Mouse (Mus musculus): ENCODE data around the gene Gm49392. TPM values are rescaled to one million over a fixed set of nuclear protein-coding genes. Genes with fewer than 3 reads are reported as not detected.
"Not testable (repeated sequence)": the region's sequence is repeated elsewhere in the genome, so short reads cannot be mapped to it uniquely, and the experiment has no call there.

The Gm49392 gene
- polyA plus RNA-seq (2015; fragmentation: Nextera tagmentation; extraction: Ambion mirVana) = not detected in 2 replicates

GRCm38 (mm10) chr13:60896794-60897193, at the start of gene Gm49392:
Gm49392 (minus strand) TSS chr13:60896894.
- H3K36me3 ChIP-seq (ENCODE audit: control insufficient read depth, insufficient read depth) = not testable (repeated sequence)

DNA sequence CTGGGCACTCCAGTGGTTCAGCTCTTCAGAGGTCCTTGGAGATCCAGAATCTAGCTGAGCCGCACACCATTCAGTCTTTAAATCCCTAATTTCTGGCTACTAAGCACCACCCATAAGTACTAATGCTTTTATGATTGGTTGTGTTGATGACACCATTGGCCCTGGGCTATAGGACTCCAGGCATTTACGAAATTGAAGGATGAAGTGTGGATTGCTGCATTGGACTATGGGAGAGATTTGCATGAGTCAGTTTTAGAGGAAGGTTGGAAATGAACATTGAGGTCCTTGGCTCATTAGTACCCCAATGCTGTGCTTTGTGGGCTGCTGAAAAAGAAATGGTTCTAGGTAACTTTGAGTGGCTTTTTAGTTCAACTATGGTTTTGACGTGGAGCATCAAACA, 45.2 kb upstream of the Gm49392 start, which contains the start of gene Tpbpa:
Gene Tpbpa (minus strand): TSS at position 101 of the 400 bp plus-strand sequence.
- not testable (repeated sequence) for H3K4me2 ChIP-seq (ENCODE audit: low read length); H3K4me1 ChIP-seq (replicated peaks; ENCODE audit: control insufficient read depth, insufficient read depth, low read length); ATAC-seq; H3K9ac ChIP-seq (replicated peaks; ENCODE audit: low read depth, low read length); H3K27me3 ChIP-seq (replicated peaks; ENCODE audit: control insufficient read depth, insufficient read depth, low read length); H3K4me3 ChIP-seq (replicated peaks; ENCODE audit: low read length); H3K27ac ChIP-seq (ENCODE audit: low read length); H3K9me3 ChIP-seq (ENCODE audit: control insufficient read depth, low read length); H3K36me3 ChIP-seq (ENCODE audit: control insufficient read depth, insufficient read depth)
- WGBS = 75% methylated on average over 3 of the region's 3 CpGs

More at GRCm38 (mm10) chr13:60896794-60897193, at the start of gene Gm49392:
- not testable (repeated sequence) for H3K27ac ChIP-seq (ENCODE audit: low read length); H3K4me1 ChIP-seq (replicated peaks; ENCODE audit: control insufficient read depth, insufficient read depth, low read length); H3K4me3 ChIP-seq (replicated peaks; ENCODE audit: low read length); H3K27me3 ChIP-seq (replicated peaks; ENCODE audit: control insufficient read depth, insufficient read depth, low read length); H3K9ac ChIP-seq (replicated peaks; ENCODE audit: low read depth, low read length); H3K4me2 ChIP-seq (ENCODE audit: low read length); H3K9me3 ChIP-seq (ENCODE audit: control insufficient read depth, low read length); ATAC-seq
- 100% methylated on average over 7 of the region's 8 CpGs for WGBS

DNA sequence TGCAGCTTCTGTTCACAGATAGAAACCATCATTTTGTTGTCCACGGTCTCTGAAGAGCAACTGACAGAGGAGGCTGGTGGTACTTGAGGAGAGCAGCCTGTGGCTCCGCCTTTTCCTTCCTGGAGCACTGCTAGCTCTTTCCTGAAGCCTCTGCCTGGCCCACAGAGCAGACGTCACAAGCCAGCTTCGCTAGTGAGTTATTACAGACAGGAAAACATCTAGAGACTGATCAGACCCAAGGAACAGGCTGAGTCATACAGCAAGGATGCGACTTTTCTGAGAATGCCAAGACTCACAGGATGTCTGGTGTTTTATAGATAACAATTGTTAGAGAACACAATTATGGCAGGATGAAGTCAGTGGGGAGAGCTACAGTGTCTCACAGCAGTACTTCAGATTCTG, 39.8 kb upstream of the Gm49392 start, which contains the start of the genes Gm49391 and Ctla2a:
Gene Gm49391 (minus strand): TSS at position 72 of the 402 bp plus-strand sequence.
Gene Ctla2a (minus strand): TSS at position 126 of the 402 bp plus-strand sequence.
- Histone ChIP-seq H3K36me3 (ENCODE audit: control insufficient read depth, insufficient read depth) (no peaks in the 10 kb centered on the region), H3K4me2 (ENCODE audit: low read length) (no peak within 1 kb of the TSS), H3K4me3 (replicated peaks; ENCODE audit: low read length) (no peak within 1 kb of the TSS), H3K9me3 (ENCODE audit: control insufficient read depth, low read length) (0 out of 2 replicates have a peak, but pooled peaks cover 6% of the 10 kb centered on the region), H3K4me1 (replicated peaks; ENCODE audit: control insufficient read depth, insufficient read depth, low read length) (no peaks in the 10 kb centered on the region), H3K27me3 (replicated peaks; ENCODE audit: control insufficient read depth, insufficient read depth, low read length) (no peaks in the 10 kb centered on the region), H3K9ac (replicated peaks; ENCODE audit: low read depth, low read length) (no peak within 1 kb of the TSS), H3K27ac (ENCODE audit: low read length) (no peak within 1 kb of the TSS)
- WGBS = 79% methylated on average over 5 of the region's 5 CpGs
- ATAC-seq = no peak

- H3K9me3 ChIP-seq (ENCODE audit: control insufficient read depth, low read length) = not testable (repeated sequence)
Observed at GRCm38 (mm10) chr13:60935490-60935889, 38.8 kb upstream of the Gm49392 start, which contains the start of gene Gm49393. Gm49393 (minus strand) TSS chr13:60935590.

DNA sequence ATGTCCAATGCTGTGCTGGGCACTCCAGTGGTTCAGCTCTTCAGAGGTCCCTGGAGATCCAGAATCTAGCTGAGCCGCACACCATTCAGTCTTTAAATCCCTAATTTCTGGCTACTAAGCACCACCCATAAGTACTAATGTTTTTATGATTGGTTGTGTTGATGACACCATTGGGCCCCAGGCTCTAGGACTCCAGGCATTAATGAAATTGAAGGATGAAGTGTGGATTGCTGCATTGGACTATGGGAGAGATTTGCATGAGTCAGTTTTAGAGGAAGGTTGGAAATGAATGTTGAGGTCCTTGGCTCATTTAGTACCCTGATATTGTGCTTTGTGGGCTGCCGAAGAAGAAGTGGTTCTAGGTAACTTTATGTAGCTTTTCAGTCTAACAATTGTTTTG, 8.1 kb upstream of the Gm49392 start, which contains the start of gene Tpbpb:
Gene Tpbpb (minus strand): TSS at position 101 of the 400 bp plus-strand sequence.
- ATAC-seq; H3K27ac ChIP-seq (ENCODE audit: low read length): not testable (repeated sequence)

More at GRCm38 (mm10) chr13:60935490-60935889, 38.8 kb upstream of the Gm49392 start, which contains the start of gene Gm49393:
- not testable (repeated sequence) for H3K36me3 ChIP-seq (ENCODE audit: control insufficient read depth, insufficient read depth); ATAC-seq; H3K4me1 ChIP-seq (replicated peaks; ENCODE audit: control insufficient read depth, insufficient read depth, low read length); H3K27me3 ChIP-seq (replicated peaks; ENCODE audit: control insufficient read depth, insufficient read depth, low read length); H3K4me3 ChIP-seq (replicated peaks; ENCODE audit: low read length); H3K4me2 ChIP-seq (ENCODE audit: low read length); H3K27ac ChIP-seq (ENCODE audit: low read length); H3K9ac ChIP-seq (replicated peaks; ENCODE audit: low read depth, low read length)
- 63% methylated on average over 2 of the region's 2 CpGs for WGBS

GRCm38 (mm10) chr13:60897328-60897727, 634 bp upstream of the Gm49392 start, which contains the start of gene Ctla2b:
Ctla2b (minus strand) TSS chr13:60897447.
- Histone ChIP-seq H3K27ac (ENCODE audit: low read length) (no peak within 1 kb of the TSS), H3K36me3 (ENCODE audit: control insufficient read depth, insufficient read depth) (no peaks in the 10 kb centered on the region), H3K27me3 (replicated peaks; ENCODE audit: control insufficient read depth, insufficient read depth, low read length) (no peaks in the 10 kb centered on the region), H3K9me3 (ENCODE audit: control insufficient read depth, low read length) (0 out of 2 replicates have a peak, but pooled peaks cover 2% of the 10 kb centered on the region), H3K4me2 (ENCODE audit: low read length) (no peak within 1 kb of the TSS), H3K4me3 (replicated peaks; ENCODE audit: low read length) (no peak within 1 kb of the TSS), H3K9ac (replicated peaks; ENCODE audit: low read depth, low read length) (no peak within 1 kb of the TSS), H3K4me1 (replicated peaks; ENCODE audit: control insufficient read depth, insufficient read depth, low read length) (no peaks in the 10 kb centered on the region)
- 89% methylated on average over 3 of the region's 3 CpGs for WGBS
- ATAC-seq = no peak

More for the DNA sequence above, 8.1 kb upstream of the Gm49392 start, which contains the start of gene Tpbpb:
- H3K27me3 ChIP-seq (replicated peaks; ENCODE audit: control insufficient read depth, insufficient read depth, low read length); H3K4me1 ChIP-seq (replicated peaks; ENCODE audit: control insufficient read depth, insufficient read depth, low read length); H3K36me3 ChIP-seq (ENCODE audit: control insufficient read depth, insufficient read depth); H3K4me3 ChIP-seq (replicated peaks; ENCODE audit: low read length); H3K4me2 ChIP-seq (ENCODE audit: low read length); H3K9me3 ChIP-seq (ENCODE audit: control insufficient read depth, low read length); H3K9ac ChIP-seq (replicated peaks; ENCODE audit: low read depth, low read length): not testable (repeated sequence)
- 84% methylated on average over 2 of the region's 2 CpGs for WGBS

DNA sequence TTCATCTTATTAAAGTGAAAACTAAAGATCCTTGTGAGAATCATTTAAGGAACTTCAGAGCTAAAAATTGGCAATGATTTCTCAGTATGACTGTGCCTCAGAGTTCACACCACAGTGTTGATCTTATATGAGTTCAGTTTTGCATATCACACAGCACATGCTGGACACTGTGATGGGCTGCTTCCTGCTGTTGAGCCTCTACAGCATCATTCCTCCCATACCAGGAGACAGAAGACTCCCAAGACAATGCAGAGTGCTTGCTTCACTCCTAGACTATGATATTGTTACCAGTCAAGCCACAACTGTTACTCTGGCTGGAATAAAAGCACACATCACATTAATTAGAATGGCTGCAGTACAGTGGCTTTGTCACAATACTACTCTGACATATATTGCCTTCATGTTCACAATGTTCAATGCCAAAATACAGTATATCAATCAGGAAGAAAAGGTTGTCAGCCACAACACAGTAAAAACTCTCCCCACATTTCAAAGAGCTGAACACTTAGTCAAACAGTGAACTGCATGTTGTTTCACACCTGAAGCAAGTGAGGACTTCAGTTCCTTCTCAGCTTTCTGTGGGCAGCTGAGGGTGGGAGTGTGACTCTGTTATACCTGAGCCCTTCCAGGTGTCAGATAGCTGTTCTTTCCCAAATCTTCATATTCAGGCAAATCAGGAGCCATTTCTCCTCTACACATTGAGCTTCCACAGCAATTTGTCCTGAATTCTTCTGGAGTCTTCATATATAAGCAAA, 1.1 kb downstream of the Gm49392 start:
- no peak overlapping the region for H3K4me2 ChIP-seq (ENCODE audit: low read length)
- no peaks in the 10 kb centered on the region for H3K27me3 ChIP-seq (replicated peaks; ENCODE audit: control insufficient read depth, insufficient read depth, low read length)
- H3K4me3 ChIP-seq (replicated peaks; ENCODE audit: low read length) = no peak overlapping the region
- H3K36me3 ChIP-seq (ENCODE audit: control insufficient read depth, insufficient read depth) = no peaks in the 10 kb centered on the region
- ATAC-seq = no peak
- H3K9ac ChIP-seq (replicated peaks; ENCODE audit: low read depth, low read length) = no peak overlapping the region
- no peak overlapping the region for H3K27ac ChIP-seq (ENCODE audit: low read length)
- H3K4me1 ChIP-seq (replicated peaks; ENCODE audit: control insufficient read depth, insufficient read depth, low read length) = no peaks in the 10 kb centered on the region
- H3K9me3 ChIP-seq (ENCODE audit: control insufficient read depth, low read length) = 0 out of 2 replicates have a peak, but pooled peaks cover 2% of the 10 kb centered on the region

DNA sequence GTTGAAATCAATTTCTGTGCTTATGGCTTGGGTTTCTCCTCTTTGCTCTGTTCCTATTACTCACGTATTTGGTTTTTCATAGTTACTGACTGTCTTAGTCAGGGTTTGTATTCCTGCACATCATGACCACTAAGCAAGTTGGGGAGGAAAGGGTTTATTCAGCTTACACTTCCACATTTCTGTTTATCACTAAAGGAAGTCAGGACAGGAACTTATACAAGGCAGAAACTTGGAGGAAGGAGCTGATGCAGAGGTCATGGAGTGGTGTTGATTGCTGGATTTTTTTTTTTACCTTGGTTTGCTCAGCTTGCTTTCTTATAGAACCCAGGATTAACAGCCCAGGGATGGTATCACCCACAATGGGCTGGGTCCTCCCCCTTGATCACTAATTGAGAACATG, 4.4 kb downstream of the Gm49392 start:
- Histone ChIP-seq H3K4me3 (replicated peaks; ENCODE audit: low read length) (no peak overlapping the region), H3K27ac (ENCODE audit: low read length) (no peak overlapping the region), H3K4me2 (ENCODE audit: low read length) (no peak overlapping the region), H3K36me3 (ENCODE audit: control insufficient read depth, insufficient read depth) (no peaks in the 10 kb centered on the region), H3K27me3 (replicated peaks; ENCODE audit: control insufficient read depth, insufficient read depth, low read length) (no peaks in the 10 kb centered on the region), H3K9me3 (ENCODE audit: control insufficient read depth, low read length) (0 out of 2 replicates have a peak, but pooled peaks cover 2% of the 10 kb centered on the region), H3K9ac (replicated peaks; ENCODE audit: low read depth, low read length) (no peak overlapping the region), H3K4me1 (replicated peaks; ENCODE audit: control insufficient read depth, insufficient read depth, low read length) (no peaks in the 10 kb centered on the region)
- no peak for ATAC-seq
- 94% methylated on average over 1 of the region's 1 CpGs for WGBS

DNA sequence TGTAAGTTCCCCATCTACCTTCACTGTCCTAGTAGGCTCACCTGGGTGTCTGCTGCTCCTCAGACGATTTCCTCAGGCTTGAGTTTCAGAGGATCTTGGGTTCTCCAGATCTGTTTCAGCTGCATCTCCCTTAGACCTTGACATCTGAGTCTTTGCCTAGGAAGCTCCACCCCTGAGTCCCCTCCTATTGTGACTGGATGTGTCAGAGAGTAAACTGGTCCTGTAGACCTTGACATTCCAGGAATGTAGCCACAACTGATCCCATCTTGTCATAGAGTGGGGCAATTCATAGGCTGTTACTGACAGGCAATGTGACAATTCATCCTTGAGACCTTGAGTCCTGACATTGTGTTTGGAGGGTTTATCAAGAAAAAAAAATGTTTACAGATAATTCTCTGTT, 32.4 kb downstream of the Gm49392 start, which contains the start of gene 4930486L24Rik:
Gene 4930486L24Rik (minus strand): TSS at position 195 of the 400 bp plus-strand sequence.
- Histone ChIP-seq H3K27me3 (replicated peaks; ENCODE audit: control insufficient read depth, insufficient read depth, low read length) (no peaks in the 10 kb centered on the region), H3K36me3 (ENCODE audit: control insufficient read depth, insufficient read depth) (no peaks in the 10 kb centered on the region), H3K4me1 (replicated peaks; ENCODE audit: control insufficient read depth, insufficient read depth, low read length) (no peaks in the 10 kb centered on the region), H3K4me3 (replicated peaks; ENCODE audit: low read length) (no peak within 1 kb of the TSS), H3K9me3 (ENCODE audit: control insufficient read depth, low read length) (no peaks in the 10 kb centered on the region; the same call in 1 of the 2 replicates), H3K27ac (ENCODE audit: low read length) (no peak within 1 kb of the TSS), H3K9ac (replicated peaks; ENCODE audit: low read depth, low read length) (no peak within 1 kb of the TSS), H3K4me2 (ENCODE audit: low read length) (no peak within 1 kb of the TSS)
- WGBS = 82% methylated on average over 1 of the region's 1 CpGs
- no peak for ATAC-seq

Measured in forebrain, embryonic 16.5 days (tissue).